Mouse (Mus musculus) intestine, embryonic 15.5 days (tissue): Measurements from ENCODE around the gene Tnfrsf25. TPM values are rescaled to one million over a fixed set of nuclear protein-coding genes. Genes with fewer than 3 reads are reported as not detected.

Experiments
- ATAC-seq: fragments of 200-750 bp; cut with Nextera tagmentation; 2 replicates; pipeline ENCODE4 v1.8.0; 2017; ENCODE audit warnings: moderate TSS enrichment, moderate library complexity
- H3K27ac ChIP-seq: fragments of 300-500 bp; sonication (generic); 2 replicates; pipeline ENCODE4 v1.5.1; 2015; ENCODE audit warnings: mild to moderate bottlenecking, inconsistent platforms
- H3K27me3 ChIP-seq: fragments of 300-500 bp; sonication (generic); replicated peaks from 2 replicates; pipeline ENCODE4 v1.6.1; 2015; ENCODE audit warnings: inconsistent platforms
- H3K36me3 ChIP-seq: fragments of 300-500 bp; sonication (generic); 2 replicates; pipeline ENCODE4 v1.6.1; 2015; ENCODE audit warnings: inconsistent platforms
- H3K4me1 ChIP-seq: fragments of 300-500 bp; sonication (generic); replicated peaks from 2 replicates; pipeline ENCODE4 v1.6.1; 2015; ENCODE audit warnings: inconsistent platforms
- H3K4me2 ChIP-seq: fragments of 300-500 bp; sonication (generic); replicated peaks from 2 replicates; pipeline ENCODE4 v1.6.1; 2015; ENCODE audit warnings: mild to moderate bottlenecking, inconsistent platforms
- H3K4me3 ChIP-seq: fragments of 300-500 bp; sonication (generic); replicated peaks from 2 replicates; pipeline ENCODE4 v1.5.1; 2015; ENCODE audit warnings: inconsistent platforms
- H3K9ac ChIP-seq: fragments of 300-500 bp; sonication (generic); 2 replicates; pipeline ENCODE4 v1.6.1; 2015; ENCODE audit warnings: inconsistent platforms
- H3K9me3 ChIP-seq: fragments of 300-500 bp; sonication (generic); 2 replicates; pipeline ENCODE4 v1.6.1; 2016; ENCODE audit warnings: inconsistent platforms
- WGBS: fragments of 180-500 bp; shearing (Covaris S2); methylation state at CpG from one replicate; pipeline ENCODE4 v1.1.7; 2015; 5-methylcytosine and 5-hydroxymethylcytosine counted together
- polyA plus RNA-seq: library from polyadenylated mRNA; unstranded; fragments of >200 nt; fragmentation: Nextera tagmentation; extraction: Ambion mirVana; gene quantifications from 2 replicates; pipeline ENCODE4 v1.2.1, GENCODE M21; 2015

Tnfrsf25 gene
- polyA plus RNA-seq, 1 experiment from 2014 or later: 1.5 TPM

DNA sequence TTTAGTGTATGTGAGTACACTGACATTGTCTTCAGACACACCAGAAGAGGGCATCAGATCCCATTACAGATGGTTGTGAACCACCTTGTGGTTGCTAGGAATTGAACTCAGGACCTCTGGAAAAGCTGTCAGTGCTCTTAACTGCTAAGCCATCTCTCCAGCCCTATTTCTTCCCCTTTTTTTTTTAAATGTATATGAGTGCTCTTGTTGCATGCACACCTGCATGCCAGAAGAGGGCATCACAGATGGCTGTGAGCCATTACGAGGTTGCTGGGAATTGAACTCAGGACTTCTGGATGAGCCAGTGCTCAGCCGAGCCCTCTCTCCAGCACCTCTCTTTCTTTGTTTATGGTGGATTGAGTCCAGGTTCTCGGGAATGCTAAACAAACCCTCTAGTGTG, 6.2 kb upstream of the Tnfrsf25 start:
- no peak overlapping the region for H3K9ac ChIP-seq
- no peak overlapping the region for H3K4me3 ChIP-seq
- peaks cover 8% of the 10 kb centered on the region for H3K36me3 ChIP-seq
- no peak overlapping the region for H3K27ac ChIP-seq
- no peak overlapping the region for H3K4me2 ChIP-seq
- H3K4me1 ChIP-seq: peaks cover 7% of the 10 kb centered on the region
- 57% methylated on average over 3 of the region's 3 CpGs for WGBS
- no peak for ATAC-seq
- H3K9me3 ChIP-seq: no peaks in the 10 kb centered on the region
- H3K27me3 ChIP-seq: no peaks in the 10 kb centered on the region

DNA sequence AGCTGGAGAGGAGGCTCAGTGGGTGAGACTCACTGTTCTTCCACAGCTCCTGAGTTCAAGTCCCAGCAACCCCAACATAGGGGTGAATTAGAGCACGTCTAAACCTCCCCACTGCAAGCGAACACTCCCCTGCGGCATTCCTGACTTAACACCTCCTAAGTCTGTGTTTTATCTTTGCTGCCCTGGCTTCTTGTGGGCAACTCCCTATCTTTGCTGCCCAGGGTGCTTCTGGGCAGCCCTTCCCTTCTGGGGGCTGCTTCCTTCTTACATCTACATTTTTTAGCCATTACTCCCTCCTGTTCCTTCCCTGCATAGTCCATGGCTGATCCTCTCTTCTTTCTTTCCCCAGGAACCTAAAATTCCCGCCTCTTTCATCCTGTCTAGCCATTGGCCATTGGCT, 5.0 kb upstream of the Tnfrsf25 start:
- 85% methylated on average over 4 of the region's 4 CpGs for WGBS
- ATAC-seq: no peak
- Histone ChIP-seq H3K36me3 (peaks cover 8% of the 10 kb centered on the region), H3K27ac (no peak overlapping the region), H3K9me3 (no peaks in the 10 kb centered on the region), H3K4me1 (peaks cover 19% of the 10 kb centered on the region), H3K27me3 (peaks cover 9% of the 10 kb centered on the region; the same call in 1 of the 2 replicates), H3K4me2 (no peak overlapping the region), H3K4me3 (no peak overlapping the region), H3K9ac (no peak overlapping the region)

DNA sequence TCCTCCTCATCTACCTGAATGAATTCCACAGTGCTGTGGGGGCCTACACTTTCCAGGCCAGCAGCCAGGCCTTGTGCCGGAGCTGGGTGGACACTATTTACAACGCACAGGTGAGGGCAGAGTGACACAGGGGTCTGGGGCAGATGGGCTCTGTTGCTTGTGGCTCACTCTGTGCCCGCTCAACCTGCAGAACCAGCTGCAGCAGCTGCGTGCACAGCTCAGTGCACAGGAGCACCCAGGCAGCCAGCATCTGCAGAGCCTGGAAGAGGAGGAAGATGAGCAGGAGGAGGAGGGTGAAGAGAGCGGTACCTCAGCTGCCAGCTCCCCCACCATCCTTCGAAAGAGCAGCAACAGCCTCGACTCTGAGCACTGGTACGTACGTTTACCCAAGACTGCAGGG, 3.4 kb upstream of the Tnfrsf25 start:
- Histone ChIP-seq H3K4me3 (no peak overlapping the region), H3K27me3 (peaks cover 16% of the 10 kb centered on the region), H3K36me3 (peaks cover 5% of the 10 kb centered on the region), H3K4me2 (no peak overlapping the region), H3K27ac (no peak overlapping the region), H3K9me3 (no peaks in the 10 kb centered on the region), H3K4me1 (peaks cover 29% of the 10 kb centered on the region), H3K9ac (no peak overlapping the region)
- no peak for ATAC-seq
- WGBS: 72% methylated on average over 9 of the region's 9 CpGs

DNA sequence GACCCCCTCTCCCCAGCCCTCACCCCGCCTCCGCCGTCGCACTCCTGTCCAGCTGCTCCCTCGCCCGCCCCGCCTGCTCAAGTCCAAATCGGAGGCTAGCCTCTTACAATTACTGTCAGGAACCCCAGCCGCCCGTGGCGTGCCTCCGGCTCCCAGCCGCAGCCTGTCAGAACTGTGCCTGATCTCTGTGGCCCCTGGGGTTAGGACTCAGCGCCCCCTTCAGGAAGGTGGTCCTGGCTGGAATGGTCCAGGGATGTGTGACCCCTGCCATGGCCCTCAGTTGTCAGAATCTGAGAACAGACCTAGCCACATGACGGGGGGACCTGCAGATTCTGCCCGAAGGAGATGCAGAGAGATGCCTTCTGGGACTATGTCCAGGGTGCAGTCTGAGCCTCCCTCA, 1.7 kb upstream of the Tnfrsf25 start:
- Histone ChIP-seq H3K36me3 (peaks cover 5% of the 10 kb centered on the region), H3K9me3 (no peaks in the 10 kb centered on the region), H3K4me3 (no peak overlapping the region), H3K4me2 (no peak overlapping the region), H3K9ac (no peak overlapping the region), H3K27ac (no peak overlapping the region), H3K4me1 (peaks cover 27% of the 10 kb centered on the region), H3K27me3 (peaks cover 33% of the 10 kb centered on the region)
- no peak for ATAC-seq
- WGBS: 80% methylated on average over 16 of the region's 16 CpGs

DNA sequence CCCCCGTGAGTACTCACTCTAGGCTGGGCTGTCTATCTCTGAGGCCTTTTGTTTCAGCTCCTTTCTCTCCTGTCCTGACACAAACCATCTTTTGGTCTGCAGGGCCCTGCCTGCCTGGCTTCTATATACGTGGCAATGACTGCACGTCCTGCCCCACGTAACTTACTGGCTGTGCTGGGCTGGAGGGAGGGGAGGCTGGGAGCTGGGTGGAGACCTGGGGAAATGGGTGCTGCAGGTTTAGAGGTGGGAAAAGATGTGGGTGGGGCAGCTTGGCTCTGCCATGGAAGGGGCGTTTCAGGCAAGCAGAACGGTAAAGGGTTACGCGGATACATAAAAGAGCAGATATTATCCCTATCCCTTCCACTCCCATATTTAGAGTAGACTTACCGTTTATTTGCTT, 1.8 kb downstream of the Tnfrsf25 start:
- Histone ChIP-seq H3K9me3 (no peaks in the 10 kb centered on the region), H3K4me1 (peaks cover 50% of the 10 kb centered on the region), H3K36me3 (peaks cover 5% of the 10 kb centered on the region), H3K4me3 (no peak overlapping the region), H3K27me3 (peaks cover 66% of the 10 kb centered on the region), H3K9ac (no peak overlapping the region), H3K4me2 (no peak overlapping the region), H3K27ac (no peak overlapping the region)
- ATAC-seq: no peak
- whole genome bisulfite sequencing: 48% methylated on average over 9 of the region's 9 CpGs

DNA sequence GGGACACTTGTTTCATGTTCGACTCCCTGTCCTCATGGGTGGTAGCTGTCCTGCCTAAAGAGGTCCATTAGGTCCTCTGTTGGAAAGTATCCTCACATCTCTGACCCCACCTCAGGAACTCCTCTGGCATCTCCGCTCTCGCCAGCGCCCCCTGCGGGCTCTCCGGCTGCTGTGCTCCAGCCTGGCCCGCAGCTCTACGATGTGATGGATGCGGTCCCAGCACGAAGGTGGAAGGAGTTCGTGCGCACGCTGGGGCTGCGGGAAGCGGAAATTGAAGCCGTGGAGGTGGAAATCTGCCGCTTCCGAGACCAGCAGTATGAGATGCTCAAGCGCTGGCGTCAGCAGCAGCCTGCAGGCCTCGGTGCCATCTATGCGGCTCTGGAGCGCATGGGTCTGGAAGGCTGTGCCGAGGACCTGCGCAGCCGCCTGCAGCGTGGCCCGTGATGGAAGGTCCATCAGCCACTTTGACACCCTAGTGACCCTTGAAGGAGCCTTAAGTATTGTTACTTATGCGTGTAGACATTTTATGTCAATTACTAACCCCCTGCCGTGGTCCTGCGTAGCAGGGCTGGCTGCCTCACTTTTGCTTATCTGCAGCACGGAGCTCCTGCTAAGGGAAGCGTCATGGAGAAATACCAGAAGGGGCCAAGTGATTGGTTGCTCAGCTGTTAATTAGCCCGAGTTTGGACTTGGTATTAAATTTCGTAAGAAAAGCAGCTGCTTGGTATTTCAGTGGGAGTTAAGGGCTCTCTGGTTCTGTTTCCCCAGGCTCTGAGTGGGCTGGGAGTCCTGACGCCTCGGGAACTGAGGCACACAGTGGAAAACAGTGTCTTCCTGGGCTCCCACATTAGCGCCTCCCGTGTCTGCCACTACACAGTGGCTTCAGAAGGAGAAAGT, 3.9 kb downstream of the Tnfrsf25 start:
- Histone ChIP-seq H3K4me2 (peak overlapping the region; percentile 43), H3K27me3 (peaks cover 82% of the 10 kb centered on the region), H3K4me1 (peaks cover 47% of the 10 kb centered on the region), H3K4me3 (0 out of 2 replicates have a peak overlapping the region, but pooled peaks have one; percentile 12), H3K27ac (no peak overlapping the region), H3K36me3 (no peaks in the 10 kb centered on the region), H3K9ac (no peak overlapping the region), H3K9me3 (no peaks in the 10 kb centered on the region)
- ATAC-seq: no peak; the same call in 1 of the 2 replicates
- 10% methylated on average over 39 of the region's 39 CpGs for WGBS

DNA sequence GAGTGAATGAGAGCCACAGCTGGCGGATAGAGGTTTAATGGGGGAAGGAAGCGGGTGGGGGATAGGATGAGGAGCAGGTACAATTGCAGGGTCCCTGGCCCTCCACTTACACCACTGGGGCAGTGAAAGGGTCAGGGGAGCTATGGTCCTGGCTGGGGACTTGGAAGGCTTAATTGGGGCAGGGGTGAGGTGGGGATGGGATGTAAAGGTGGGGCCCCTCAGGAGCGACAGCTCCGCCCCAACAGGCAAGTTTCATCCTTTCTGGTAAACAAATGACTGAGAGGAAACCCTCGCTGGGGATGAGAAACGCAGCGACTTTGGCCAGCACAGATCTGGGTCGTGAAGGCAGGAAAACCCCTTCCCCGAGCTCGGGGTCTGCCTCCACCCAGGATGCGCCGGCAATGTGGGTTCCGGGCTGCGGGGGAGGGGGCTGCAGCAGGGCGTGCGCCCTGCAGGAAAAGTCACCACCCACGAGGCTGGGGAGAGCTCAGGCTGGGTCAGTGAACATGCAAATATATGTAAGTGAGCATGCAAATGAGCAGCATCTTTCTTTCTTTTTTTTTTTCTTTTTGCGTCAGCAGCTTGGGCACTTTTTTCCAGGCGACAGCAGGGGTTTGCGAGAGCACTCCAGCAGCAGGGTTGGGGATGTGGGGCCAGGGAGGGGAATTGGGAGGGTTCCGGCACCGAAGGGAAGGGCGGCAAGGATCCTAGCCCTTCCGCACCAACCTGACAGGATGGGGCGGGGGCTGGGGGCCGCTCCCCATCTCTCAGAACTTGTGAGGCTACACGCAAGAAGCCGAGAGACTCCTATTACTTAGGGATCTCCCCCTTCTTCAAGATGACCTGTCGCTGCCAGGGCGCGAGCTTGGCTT, 4.8 kb downstream of the Tnfrsf25 start:
- Histone ChIP-seq H3K9ac (no peak overlapping the region), H3K4me1 (peaks cover 42% of the 10 kb centered on the region), H3K4me2 (peak overlapping the region; percentile 43), H3K27me3 (peaks cover 83% of the 10 kb centered on the region), H3K27ac (no peak overlapping the region), H3K36me3 (no peaks in the 10 kb centered on the region), H3K4me3 (peak overlapping the region; percentile 12), H3K9me3 (no peaks in the 10 kb centered on the region)
- 6% methylated on average over 31 of the region's 31 CpGs for WGBS
- ATAC-seq: no peak

DNA sequence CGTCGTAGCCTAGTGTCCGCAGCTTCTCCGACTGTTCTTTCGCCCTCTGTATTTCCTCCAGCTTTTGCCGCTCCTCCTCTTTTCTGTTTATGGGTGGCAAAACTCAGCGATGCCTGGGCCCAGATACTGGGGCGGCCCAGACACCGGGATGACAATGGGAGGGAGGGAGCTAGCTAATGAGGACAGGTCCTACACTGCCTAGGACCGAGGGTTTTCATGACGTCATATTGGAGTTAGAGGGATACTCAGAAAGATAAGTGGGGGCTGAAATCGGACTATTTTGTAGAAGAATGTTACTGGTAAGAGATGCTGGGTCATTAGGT, 5.4 kb downstream of the Tnfrsf25 start:
- Histone ChIP-seq H3K4me3 (peak overlapping the region; percentile 12; the same call in 1 of the 2 replicates), H3K36me3 (no peaks in the 10 kb centered on the region), H3K4me1 (peaks cover 42% of the 10 kb centered on the region), H3K9ac (no peak overlapping the region), H3K27ac (no peak overlapping the region), H3K9me3 (no peaks in the 10 kb centered on the region), H3K4me2 (peak overlapping the region; percentile 43), H3K27me3 (peaks cover 88% of the 10 kb centered on the region)
- 8% methylated on average over 12 of the region's 12 CpGs for WGBS
- no peak for ATAC-seq

DNA sequence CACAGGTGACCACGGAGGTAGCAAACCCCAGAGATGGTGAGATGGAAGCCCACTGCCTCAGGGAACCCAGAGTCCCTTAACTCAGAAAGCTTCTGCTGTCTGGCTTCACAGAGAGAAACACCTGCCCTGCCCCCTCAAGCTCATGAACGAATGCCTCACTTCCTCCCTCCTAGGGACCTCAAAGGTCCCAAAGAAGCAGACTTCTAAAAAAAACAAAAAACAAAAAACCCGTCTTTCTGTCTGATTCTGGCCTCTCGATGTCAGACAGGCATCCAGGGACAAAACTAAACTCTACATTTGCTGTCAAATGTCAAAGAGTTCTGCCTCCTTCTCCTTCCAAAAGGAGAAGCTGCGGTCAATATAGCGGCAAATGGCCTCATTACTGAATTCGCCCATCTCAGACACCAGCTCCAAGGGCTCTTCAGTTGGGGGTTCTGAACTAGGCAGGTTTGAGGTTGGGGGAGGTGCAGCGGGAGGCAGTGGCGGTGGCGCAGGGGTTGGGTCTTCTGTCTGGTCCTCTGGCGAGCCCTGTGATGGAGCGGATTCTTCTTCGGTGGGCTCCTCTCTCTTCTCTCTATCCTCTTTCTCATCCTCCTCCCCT, 8.7 kb downstream of the Tnfrsf25 start:
- H3K9ac ChIP-seq: no peak overlapping the region
- 35% methylated on average over 13 of the region's 13 CpGs for WGBS
- peaks cover 45% of the 10 kb centered on the region for H3K4me1 ChIP-seq
- ATAC-seq: no peak
- H3K4me3 ChIP-seq: no peak overlapping the region
- H3K36me3 ChIP-seq: no peaks in the 10 kb centered on the region
- no peaks in the 10 kb centered on the region for H3K9me3 ChIP-seq
- no peak overlapping the region for H3K4me2 ChIP-seq
- peaks cover 93% of the 10 kb centered on the region for H3K27me3 ChIP-seq
- H3K27ac ChIP-seq: no peak overlapping the region

DNA sequence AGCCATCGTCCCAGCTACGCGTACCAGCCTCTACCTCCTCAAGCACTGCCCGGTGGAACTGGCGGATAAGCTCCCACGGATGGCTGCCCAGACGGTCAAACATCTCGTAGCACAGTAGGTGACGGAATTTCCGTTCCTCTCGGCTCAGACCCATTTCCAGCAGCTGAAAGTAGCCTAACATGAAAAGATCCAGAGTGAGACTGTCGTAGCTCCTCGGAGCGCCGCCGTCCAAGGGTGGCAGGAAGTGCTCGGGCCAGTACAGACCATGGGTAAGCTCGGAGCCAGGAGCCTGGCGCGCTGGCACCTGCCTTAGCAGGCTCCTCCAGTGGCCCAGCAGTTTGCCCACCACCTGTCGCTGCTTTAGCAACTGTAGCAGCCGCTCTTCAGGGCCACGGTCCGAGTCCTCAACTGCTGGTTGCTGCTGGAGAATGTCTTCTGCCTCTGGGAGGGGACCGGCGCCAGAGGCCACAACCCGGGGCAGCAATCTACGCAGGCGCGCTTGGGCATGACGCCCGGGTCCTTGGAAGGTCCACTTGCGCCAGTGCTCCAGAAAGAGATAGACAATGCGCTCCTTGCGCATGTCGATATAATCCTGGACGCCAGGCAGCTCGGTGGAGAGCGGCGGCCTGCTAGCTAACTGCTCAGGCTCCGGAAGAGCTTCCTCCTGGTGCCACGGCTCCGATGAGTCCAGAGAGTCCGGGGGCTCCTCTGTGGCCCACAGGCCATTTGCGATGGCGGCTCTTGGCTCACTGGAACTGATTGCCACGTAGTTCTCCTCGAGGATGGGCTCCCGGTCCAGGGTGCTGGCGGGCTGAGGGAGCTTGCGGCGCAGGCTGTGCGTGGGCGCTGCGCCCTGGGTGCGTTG, 9.7 kb downstream of the Tnfrsf25 start:
- Histone ChIP-seq H3K36me3 (no peaks in the 10 kb centered on the region), H3K27me3 (peaks cover 93% of the 10 kb centered on the region), H3K27ac (no peak overlapping the region), H3K9me3 (no peaks in the 10 kb centered on the region), H3K4me3 (peak overlapping the region; percentile 24), H3K4me1 (peaks cover 43% of the 10 kb centered on the region), H3K4me2 (peak overlapping the region; percentile 48), H3K9ac (no peak overlapping the region)
- no peak for ATAC-seq
- WGBS: 30% methylated on average over 56 of the region's 56 CpGs

DNA sequence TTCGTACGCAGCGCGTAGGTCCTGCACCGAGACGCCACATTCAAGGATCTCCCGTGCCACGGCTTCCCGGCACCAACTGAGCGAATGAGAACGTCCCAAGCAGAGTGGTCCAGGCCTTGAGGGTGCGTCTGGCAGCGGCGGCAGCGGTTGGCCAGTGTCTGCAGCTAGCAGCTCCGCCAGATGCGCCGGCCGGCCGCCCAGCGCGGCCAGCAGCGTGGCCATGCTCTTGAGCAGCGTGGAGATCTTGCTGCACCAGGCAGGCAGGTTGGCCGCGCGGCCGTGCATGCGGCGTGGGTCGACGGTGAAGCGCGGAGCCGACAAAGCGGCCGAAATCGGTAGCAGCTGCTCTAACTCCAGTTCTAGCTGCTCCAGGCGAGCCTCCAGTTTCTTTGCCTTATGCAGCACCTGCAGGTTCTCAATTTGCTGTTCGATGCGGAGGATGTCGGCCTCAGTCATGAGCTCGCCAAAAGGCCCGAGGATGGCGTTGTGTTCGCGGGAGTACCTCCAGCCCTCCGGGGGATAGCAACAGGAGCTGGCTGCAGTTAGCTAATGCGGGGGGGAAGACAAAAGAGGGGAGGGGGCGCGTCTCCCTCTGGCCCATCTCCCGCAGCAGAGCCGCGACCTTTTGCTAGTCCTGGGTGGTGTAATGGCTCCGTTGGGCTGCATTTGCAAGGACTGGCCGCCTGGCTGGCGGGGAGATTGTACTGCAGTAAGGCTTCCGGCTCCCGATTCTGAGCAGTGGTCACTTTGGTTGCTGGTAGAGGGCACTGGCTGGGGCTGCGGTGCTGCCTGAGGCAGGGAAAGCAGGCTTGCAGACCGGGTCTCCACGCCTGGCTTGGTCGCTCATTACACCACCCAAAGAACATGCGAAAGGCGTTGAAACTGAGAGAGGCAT, 10.5 kb downstream of the Tnfrsf25 start:
- H3K4me3 ChIP-seq: peak overlapping the region; percentile 24
- peaks cover 43% of the 10 kb centered on the region for H3K4me1 ChIP-seq
- peaks cover 93% of the 10 kb centered on the region for H3K27me3 ChIP-seq
- WGBS: 21% methylated on average over 65 of the region's 65 CpGs
- no peak overlapping the region for H3K27ac ChIP-seq
- H3K9me3 ChIP-seq: no peaks in the 10 kb centered on the region
- H3K36me3 ChIP-seq: no peaks in the 10 kb centered on the region
- no peak for ATAC-seq
- H3K4me2 ChIP-seq: peak overlapping the region; percentile 48
- H3K9ac ChIP-seq: no peak overlapping the region
